ENCODE assay signal across 22 mouse cellular contexts in the genomic region with DNA sequence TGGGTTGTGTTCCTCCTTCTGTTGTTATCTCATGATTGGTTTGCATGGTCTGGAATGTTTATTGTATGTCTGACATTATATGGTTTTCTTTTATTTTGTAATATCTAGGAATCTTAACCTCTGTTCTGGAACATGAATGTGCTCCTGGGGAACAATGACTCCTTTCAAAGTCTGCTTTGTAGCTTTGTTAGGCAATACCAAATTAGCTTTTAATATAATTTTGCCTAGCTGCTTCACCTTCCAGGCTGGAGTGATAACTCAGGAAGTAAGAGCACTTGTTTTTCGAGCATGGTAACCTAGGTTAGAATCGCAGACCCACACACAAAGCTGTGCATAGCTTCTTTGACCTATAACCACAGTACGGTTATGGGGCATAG.
"Had no signal": no experiment of that assay in that cellular context is flagged by ENCODE, and none has a peak within 500 bp of the region (broad histone marks: within the 10 kb centered on the region; RNA-seq: fewer than 3 reads in every experiment).

No protein-coding gene starts in this region.

- DNase-seq: kidney, adult 18-20 months; kidney, adult 9 months; kidney, postnatal 10 days; layer of hippocampus, adult 9-11 months; liver; lung, adult 18-20 months; lung, postnatal 36 days; retina, postnatal 1 day; right cerebral cortex, postnatal 25 days; spleen, adult 18-20 months; thymus, adult 18-20 months; thymus, postnatal 36 days had no signal

- H3K27me3 ChIP-seq: limb, embryonic 13.5 days; liver, embryonic 12.5 days; liver, embryonic 15.5 days; midbrain, embryonic 12.5 days; midbrain, embryonic 15.5 days; neural tube, embryonic 13.5 days; stomach, embryonic 15.5 days had no signal

- H3K9me3 ChIP-seq: limb, embryonic 10.5 days; limb, embryonic 13.5 days; liver, embryonic 12.5 days; liver, embryonic 15.5 days; midbrain, embryonic 12.5 days; midbrain, embryonic 15.5 days; neural tube, embryonic 13.5 days; stomach, embryonic 15.5 days had no signal

- H3K4me2 ChIP-seq: limb, embryonic 13.5 days; liver, embryonic 12.5 days; liver, embryonic 15.5 days; midbrain, embryonic 12.5 days; midbrain, embryonic 15.5 days; neural tube, embryonic 13.5 days; stomach, embryonic 15.5 days had no signal

- H3K36me3 ChIP-seq: limb, embryonic 10.5 days; limb, embryonic 13.5 days; liver, embryonic 12.5 days; liver, embryonic 15.5 days; midbrain, embryonic 12.5 days; midbrain, embryonic 15.5 days; neural tube, embryonic 13.5 days; stomach, embryonic 15.5 days had no signal

- H3K27ac ChIP-seq: layer of hippocampus, adult 2 months; limb, embryonic 10.5 days; limb, embryonic 13.5 days; liver, embryonic 12.5 days; liver, embryonic 15.5 days; midbrain, embryonic 12.5 days; midbrain, embryonic 15.5 days; neural tube, embryonic 13.5 days; stomach, embryonic 15.5 days had no signal

- H3K4me3 ChIP-seq: layer of hippocampus, adult 2 months; limb, embryonic 10.5 days; limb, embryonic 13.5 days; liver, embryonic 12.5 days; liver, embryonic 15.5 days; midbrain, embryonic 12.5 days; midbrain, embryonic 15.5 days; myocyte; neural tube, embryonic 13.5 days; stomach, embryonic 15.5 days had no signal

- ATAC-seq: liver, embryonic 12.5 days; midbrain, embryonic 15.5 days had no signal

- H3K4me1 ChIP-seq: limb, embryonic 10.5 days; liver, embryonic 12.5 days; liver, embryonic 15.5 days; midbrain, embryonic 12.5 days; midbrain, embryonic 15.5 days; neural tube, embryonic 13.5 days; stomach, embryonic 15.5 days had no signal

- H3K9ac ChIP-seq: limb, embryonic 13.5 days; liver, embryonic 12.5 days; liver, embryonic 15.5 days; midbrain, embryonic 12.5 days; midbrain, embryonic 15.5 days; neural tube, embryonic 13.5 days; stomach, embryonic 15.5 days had no signal
